Mouse (Mus musculus) 3T3-L1 (cell line): ENCODE data around the gene Arhgef16.

ENCODE experiments used
- DNase-seq: peaks from one replicate; pipeline ENCODE4 v3.0.0-alpha.2; 2015; ENCODE audit warnings: low read depth, low spot score

Gene Arhgef16

DNA sequence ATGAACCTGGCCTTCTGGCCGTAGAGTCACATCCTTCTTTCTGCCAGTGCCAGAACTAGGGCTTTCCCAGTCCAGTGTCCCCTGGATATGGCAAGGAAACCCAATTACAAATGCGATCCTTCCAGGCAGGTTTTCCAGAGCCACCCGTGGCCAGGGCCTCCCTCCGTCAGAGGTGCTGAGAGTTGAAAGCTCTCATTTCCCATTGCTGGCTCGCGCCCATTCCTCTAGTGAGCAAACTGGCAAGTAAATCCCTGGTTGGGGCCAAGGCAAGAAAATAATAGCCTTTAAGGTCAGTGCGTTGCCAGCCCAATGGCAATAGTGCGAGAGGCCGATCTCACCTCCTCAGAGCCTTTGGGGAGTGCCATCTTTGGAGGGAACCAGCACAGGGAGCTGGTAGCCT lies 71.9 kb downstream of the Arhgef16 start:
- DNase-seq = no peak
